12 mouse cellular contexts compared by ENCODE assay signal in genomic region chr14:93701385-93702101, GRCm38 (mm10).
A peak's percentile ranks its signal among the peaks of the same experiment; 100 is the strongest.
DNase-seq lines count a peak whose midpoint lies in the region; ATAC-seq and TF ChIP-seq lines count a peak whose summit lies in the region.
"Had no signal": no experiment of that assay in that cellular context is flagged by ENCODE, and none has a peak within 500 bp of the region (broad histone marks: within the 10 kb centered on the region; RNA-seq: fewer than 3 reads in every experiment).

No protein-coding gene starts in this region.

- ATAC-seq in embryonic facial prominence, embryonic 14.5 days (ENCODE audit: low read depth), result no peak
- ATAC-seq in hindbrain, embryonic 13.5 days (ENCODE audit: low FRiP score), result no peak
- peak; percentile 80 for ATAC-seq in midbrain, embryonic 16.5 days
- ATAC-seq: inflammation-experienced regulatory T-cells, adult 6 months had no signal

- no peak overlapping the region for H3K9ac ChIP-seq in embryonic facial prominence, embryonic 14.5 days (ENCODE audit: low read depth, low read length)
- H3K9ac ChIP-seq in hindbrain, embryonic 13.5 days, result no peak overlapping the region
- peak overlapping the region; percentile 52; the same call in 1 of the 2 replicates for H3K9ac ChIP-seq in midbrain, embryonic 16.5 days (ENCODE audit: low read depth, low read length)

- H3K4me2 ChIP-seq in embryonic facial prominence, embryonic 14.5 days (ENCODE audit: low read depth, low read length), result peak overlapping the region; percentile 23; the same call in 1 of the 2 replicates
- H3K4me2 ChIP-seq in hindbrain, embryonic 13.5 days, result peak overlapping the region; percentile 42
- H3K4me2 ChIP-seq in midbrain, embryonic 16.5 days (ENCODE audit: low read length), result peak overlapping the region; percentile 51

- H3K27me3 ChIP-seq in embryonic facial prominence, embryonic 14.5 days (replicated peaks; ENCODE audit: control insufficient read depth, insufficient read depth, low read length), result no peaks in the 10 kb centered on the region
- no peaks in the 10 kb centered on the region for H3K27me3 ChIP-seq in hindbrain, embryonic 13.5 days
- H3K27me3 ChIP-seq in midbrain, embryonic 16.5 days (ENCODE audit: control insufficient read depth, insufficient read depth, low read depth, low read length), result no peaks in the 10 kb centered on the region
- no peaks in the 10 kb centered on the region for H3K27me3 ChIP-seq in thymus, adult 2 months (ENCODE audit: control insufficient read depth, insufficient read depth, low read length)

- no peaks in the 10 kb centered on the region for H3K4me1 ChIP-seq in embryonic facial prominence, embryonic 14.5 days (ENCODE audit: control insufficient read depth, insufficient read depth, low read length)
- H3K4me1 ChIP-seq in hindbrain, embryonic 13.5 days (replicated peaks), result peaks cover 9% of the 10 kb centered on the region; the same call in 1 of the 2 replicates
- peaks cover 17% of the 10 kb centered on the region for H3K4me1 ChIP-seq in midbrain, embryonic 16.5 days (ENCODE audit: control insufficient read depth, insufficient read depth, low read length)
- H3K4me1 ChIP-seq in thymus, adult 2 months (replicated peaks; ENCODE audit: control insufficient read depth, insufficient read depth, low read length), result no peaks in the 10 kb centered on the region

- no peaks in the 10 kb centered on the region for H3K36me3 ChIP-seq in embryonic facial prominence, embryonic 14.5 days (ENCODE audit: control insufficient read depth, insufficient read depth, low read length)
- no peaks in the 10 kb centered on the region for H3K36me3 ChIP-seq in hindbrain, embryonic 13.5 days
- no peaks in the 10 kb centered on the region for H3K36me3 ChIP-seq in midbrain, embryonic 16.5 days (ENCODE audit: control insufficient read depth, insufficient read depth, low read length)
- no peaks in the 10 kb centered on the region for H3K36me3 ChIP-seq in thymus, adult 2 months (ENCODE audit: control insufficient read depth, insufficient read depth, low read length)

- no peak overlapping the region for H3K27ac ChIP-seq in embryonic facial prominence, embryonic 14.5 days (replicated peaks; ENCODE audit: low read depth, low read length)
- peak overlapping the region; percentile 27 for H3K27ac ChIP-seq in hindbrain, embryonic 13.5 days
- H3K27ac ChIP-seq in midbrain, embryonic 16.5 days (ENCODE audit: low read length), result peak overlapping the region; percentile 64
- no peak overlapping the region for H3K27ac ChIP-seq in thymus, adult 2 months (ENCODE audit: control insufficient read depth, insufficient read depth, low read length)
- H3K27ac ChIP-seq: heart, adult 2 months had no signal

- no peaks in the 10 kb centered on the region for H3K9me3 ChIP-seq in embryonic facial prominence, embryonic 14.5 days (ENCODE audit: control insufficient read depth, low read length)
- H3K9me3 ChIP-seq in hindbrain, embryonic 13.5 days, result no peaks in the 10 kb centered on the region
- H3K9me3 ChIP-seq in midbrain, embryonic 16.5 days (replicated peaks; ENCODE audit: control insufficient read depth, low read length, poor library complexity, severe bottlenecking), result no peaks in the 10 kb centered on the region

- H3K4me3 ChIP-seq in embryonic facial prominence, embryonic 14.5 days (ENCODE audit: low read depth, low read length), result no peak overlapping the region
- peak overlapping the region; percentile 20 for H3K4me3 ChIP-seq in hindbrain, embryonic 13.5 days
- H3K4me3 ChIP-seq in midbrain, embryonic 16.5 days (ENCODE audit: low read depth, low read length), result peak overlapping the region; percentile 26
- H3K4me3 ChIP-seq in thymus, adult 2 months (ENCODE audit: control insufficient read depth, insufficient read depth, low read length), result no peak overlapping the region
- H3K4me3 ChIP-seq: erythroblast, embryonic 14.5 days; heart, adult 2 months had no signal

- no peak for TF ChIP-seq CTCF in thymus, adult 2 months (IDR thresholded peaks at IDR 0.05; ENCODE audit: borderline replicate concordance, control insufficient read depth, extremely low read depth, insufficient read depth, low read length, poor library complexity)

- peak; percentile 43 to 51 for DNase-seq in frontal cortex, postnatal 36 days (ENCODE audit: low spot score in 2 of 2)
- DNase-seq in frontal cortex, postnatal 14 days (ENCODE audit: low spot score in 2 of 2), result no peak
- peak; percentile 23 for DNase-seq in embryonic facial prominence, embryonic 14.5 days (ENCODE audit: low spot score)
- DNase-seq in kidney, adult 18-20 months, result no peak
- no peak for DNase-seq in thymus, adult 2 months
- DNase-seq in testis, postnatal 10 days (ENCODE audit: low spot score), result no peak
- DNase-seq: heart, adult 2 months; thymus, postnatal 25 days had no signal

- 54% methylated on average over 12 of the region's 12 CpGs for WGBS in embryonic facial prominence, embryonic 14.5 days
- 22% methylated on average over 12 of the region's 12 CpGs for WGBS in hindbrain, embryonic 13.5 days
- 13% methylated on average over 12 of the region's 12 CpGs for WGBS in midbrain, embryonic 16.5 days
- 73% methylated on average over 12 of the region's 12 CpGs for WGBS in thymus, adult 2 months

- no peak for TF ChIP-seq POLR2A in thymus, adult 2 months (IDR thresholded peaks at IDR 0.05; ENCODE audit: control insufficient read depth, extremely low read depth, insufficient read depth, low read length, poor library complexity)

Comparison
In these comparisons a context has a peak if more than half of its experiments do, and no peak if none do; other contexts are left out.
1. DNase-seq: peak in frontal cortex, postnatal 36 days (2 of 2) and embryonic facial prominence, embryonic 14.5 days (single experiment); none in frontal cortex, postnatal 14 days (0 of 2), kidney, adult 18-20 months (single experiment), thymus, adult 2 months (single experiment) and testis, postnatal 10 days (single experiment).
2. H3K27ac ChIP-seq: peak in hindbrain, embryonic 13.5 days (single experiment) and midbrain, embryonic 16.5 days (single experiment); none in embryonic facial prominence, embryonic 14.5 days (single experiment) and thymus, adult 2 months (single experiment).
3. H3K4me3 ChIP-seq: peak in hindbrain, embryonic 13.5 days (single experiment) and midbrain, embryonic 16.5 days (single experiment); none in embryonic facial prominence, embryonic 14.5 days (single experiment) and thymus, adult 2 months (single experiment).
4. Peak in every context shown above with its lines, with median percentiles within 50 percentile points of each other: H3K4me2 ChIP-seq.